Mouse (Mus musculus) brain, embryonic 14.5 days (tissue): Measurements from ENCODE around the gene Fam227a.

Experiments
- CTCF ChIP-seq: fragments of 200-500 bp; IDR thresholded peaks from 2 replicates; pipeline ENCODE4 v1.5.1; 2012; ENCODE audit warnings: inconsistent platforms, mild to moderate bottlenecking, moderate library complexity, borderline replicate concordance; ENCODE audit not compliant: insufficient read depth, insufficient read length; ENCODE audit errors: extremely low read depth
- POLR2A ChIP-seq: fragments of 200-500 bp; IDR thresholded peaks from 2 replicates; pipeline ENCODE4 v1.6.1; 2012; ENCODE audit warnings: mild to moderate bottlenecking, inconsistent platforms, borderline replicate concordance; ENCODE audit not compliant: poor library complexity, insufficient read depth, insufficient read length, severe bottlenecking; ENCODE audit errors: extremely low read depth

GRCm38 (mm10) chr15:79619770-79620414, 38.9 kb downstream of the Fam227a start:
- TF ChIP-seq CTCF (no peak), POLR2A (no peak)
